Mouse (Mus musculus) CH12.LX (cell line): ENCODE measurements at regions not wholly inside any gene's neighbourhood (a gene's known extent, or its start where the extent isn't known, plus 50 kb on each side); places are given as distances from the start of the nearest gene placed in this dataset.

ENCODE experiments used
- BHLHE40 ChIP-seq: IDR thresholded peaks from 2 replicates; pipeline ENCODE4 v1.6.1; 2011; ENCODE audit warnings: mild to moderate bottlenecking, low read depth, low read length, improper control_type of control experiment
- CTCF ChIP-seq, 2 experiments: IDR thresholded peaks in 1 of 2; conservative IDR thresholded peaks in 1 of 2; 2 replicates each; pipeline ENCODE4 v1.5.1; 2011 to 2012; ENCODE audit warnings: low read depth in 2 of 2, low read length in 2 of 2, improper control_type of control experiment in 1 of 2, inconsistent platforms in 1 of 2, mild to moderate bottlenecking in 1 of 2, moderate library complexity in 1 of 2
- E2F4 ChIP-seq: IDR thresholded peaks from 2 replicates; pipeline ENCODE4 v1.6.1; 2011; ENCODE audit warnings: low read depth, low read length, improper control_type of control experiment; ENCODE audit not compliant: insufficient replicate concordance
- EP300 ChIP-seq: IDR thresholded peaks from 2 replicates; pipeline ENCODE4 v1.6.1; 2011; ENCODE audit warnings: low read length, improper control_type of control experiment
- ETS1 ChIP-seq: conservative IDR thresholded peaks from 2 replicates; pipeline ENCODE4 v1.6.1; 2012; ENCODE audit warnings: low read depth, mild to moderate bottlenecking, inconsistent platforms, low read length, improper control_type of control experiment, moderate library complexity
- MAFK ChIP-seq: IDR thresholded peaks from 2 replicates; pipeline ENCODE4 v1.6.1; 2011; ENCODE audit warnings: low read length, improper control_type of control experiment; ENCODE audit not compliant: insufficient replicate concordance
- POLR2A ChIP-seq: IDR thresholded peaks from 2 replicates; pipeline ENCODE4 v1.6.1; 2011; ENCODE audit warnings: low read depth, mild to moderate bottlenecking, improper control_type of control experiment, low read length
- RAD21 ChIP-seq: IDR thresholded peaks from 2 replicates; pipeline ENCODE4 v1.6.1; 2011; ENCODE audit warnings: low read depth, mild to moderate bottlenecking, low read length, improper control_type of control experiment, moderate library complexity
- TBP ChIP-seq: conservative IDR thresholded peaks from 2 replicates; pipeline ENCODE4 v1.6.1; 2011; ENCODE audit warnings: low read depth, low read length, improper control_type of control experiment
- ZKSCAN1 ChIP-seq: IDR thresholded peaks from 2 replicates; pipeline ENCODE4 v1.6.1; 2012; ENCODE audit warnings: low read depth, inconsistent platforms, low read length, improper control_type of control experiment, borderline replicate concordance

DNA sequence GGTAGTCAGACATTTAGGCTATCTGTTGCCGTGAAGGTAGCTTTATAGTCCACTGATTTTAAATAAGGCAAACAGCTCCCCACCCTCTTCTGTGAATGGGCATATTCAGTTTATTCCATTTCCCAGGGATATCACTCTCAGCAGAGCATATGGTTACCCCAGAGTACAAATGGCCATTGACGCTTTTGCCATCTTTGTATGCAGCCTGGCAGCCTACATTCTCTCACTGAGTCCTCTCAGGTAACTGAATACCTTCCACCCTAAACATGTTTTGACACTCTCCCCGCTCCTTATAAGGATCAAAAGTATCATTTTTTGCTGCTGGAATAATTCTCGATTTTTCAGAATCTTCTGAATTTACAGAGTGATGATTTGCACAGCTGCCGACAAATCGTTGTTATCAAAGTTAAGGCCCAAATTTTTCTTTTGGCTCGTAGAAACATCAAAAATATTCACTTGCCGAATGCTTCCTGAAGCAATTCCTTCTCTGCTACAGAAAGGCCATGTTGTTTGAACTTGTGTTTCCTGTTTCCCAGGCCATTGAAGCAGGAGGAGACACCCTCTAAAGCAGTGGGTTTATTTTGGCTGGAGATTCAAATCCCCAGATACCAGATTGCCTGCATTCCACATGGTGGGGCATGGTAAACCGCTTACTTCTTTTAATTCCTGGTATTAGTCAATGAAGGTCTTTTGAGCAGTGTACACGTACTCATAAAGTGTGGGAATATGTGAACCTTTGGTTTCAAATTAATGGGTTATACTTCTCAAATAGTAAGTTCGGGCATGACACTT lies 108.1 kb upstream of the Usp25 start:
- TF ChIP-seq POLR2A (no peak), CTCF (conservative IDR thresholded peaks at IDR 0.05 in 1 of 2, IDR thresholded peaks at IDR 0.05 in 1 of 2; ENCODE audit: low read depth in 2 of 2, low read length in 2 of 2) (no peak), EP300 (no peak), RAD21 (no peak), TBP (no peak), BHLHE40 (no peak), MAFK (no peak), E2F4 (no peak), ETS1 (no peak), ZKSCAN1 (no peak)
